Mouse (Mus musculus): ENCODE results near the gene Olfr119.
"Not testable (repeated sequence)": the region's sequence is repeated elsewhere in the genome, so short reads cannot be mapped to it uniquely, and the experiment has no call there.

Gene Olfr119

GRCm38 (mm10) chr17:37696264-37696663 is at the start of gene Olfr119:
Gene Olfr119 (plus strand): TSS chr17:37696564.
- DNase-seq, result not testable (repeated sequence)

GRCm38 (mm10) chr17:37663682-37664081 is 32.7 kb upstream of the Olfr119 start, which contains the start of gene Olfr117:
Gene Olfr117 (minus strand): TSS chr17:37663782.
- DNase-seq, result no peak

DNA sequence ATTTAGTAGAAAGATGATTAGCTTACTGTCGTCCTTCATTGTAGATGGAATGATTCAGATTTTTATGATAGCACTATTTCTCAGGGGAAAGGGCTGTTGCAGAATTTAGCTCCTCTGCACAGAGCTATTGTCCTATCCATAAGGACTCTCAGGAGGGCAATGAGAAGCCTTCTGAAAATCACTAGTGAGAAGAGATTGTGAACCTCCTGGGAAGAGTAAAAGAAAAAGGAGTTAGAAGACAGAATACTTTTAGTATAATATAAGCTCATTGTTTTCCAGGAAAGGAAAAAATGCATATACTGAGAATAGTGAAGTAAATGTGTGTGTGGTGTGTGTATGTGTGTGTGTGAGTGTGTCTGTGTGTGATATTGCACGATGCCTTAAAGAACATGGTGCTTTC is 29.7 kb upstream of the Olfr119 start, which contains the start of gene Olfr118:
TSS of gene Olfr118 (plus strand) at position 301 of the 400 bp plus-strand sequence.
- no peak for DNase-seq

DNA sequence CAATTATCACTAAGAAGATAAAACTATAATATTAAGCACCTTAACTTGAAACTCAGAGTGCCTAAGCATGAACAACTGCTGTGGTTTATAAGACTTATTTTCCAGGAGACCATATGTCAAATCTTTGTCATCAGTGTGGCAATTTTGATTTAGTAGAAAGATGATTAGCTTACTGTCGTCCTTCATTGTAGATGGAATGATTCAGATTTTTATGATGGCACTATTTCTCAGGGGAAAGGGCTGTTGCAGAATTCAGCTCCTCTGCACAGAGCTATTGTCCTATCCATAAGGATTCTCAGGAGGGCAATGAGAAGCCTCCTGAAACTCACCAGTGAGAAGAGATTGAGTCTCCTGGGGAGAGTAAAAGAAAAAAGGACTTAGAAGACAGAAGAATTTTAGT is 25.1 kb downstream of the Olfr119 start, which contains the start of gene Olfr120:
TSS of gene Olfr120 (plus strand) at position 301 of the 400 bp plus-strand sequence.
- no peak for DNase-seq

- DNase-seq, result no peak
These were observed 41.7 kb downstream of the Olfr119 start for GRCm38 (mm10) chr17:37738070-37738469.
